Mouse (Mus musculus) kidney, adult 18-20 months (tissue): ENCODE measurements around the gene Phc1.

Experiments
- DNase-seq: peaks from one replicate; pipeline ENCODE4 v3.0.0; 2021

Gene Phc1

GRCm38 (mm10) chr6:122293796-122294195, 46.6 kb downstream of the Phc1 start:
- no peak for DNase-seq

GRCm38 (mm10) chr6:122293121-122293520, 47.2 kb downstream of the Phc1 start:
- DNase-seq, result no peak

- DNase-seq, result no peak
Observed at GRCm38 (mm10) chr6:122292184-122292583, 48.2 kb downstream of the Phc1 start.

- DNase-seq, result no peak
Observed at GRCm38 (mm10) chr6:122291735-122292134, 48.6 kb downstream of the Phc1 start.

DNA sequence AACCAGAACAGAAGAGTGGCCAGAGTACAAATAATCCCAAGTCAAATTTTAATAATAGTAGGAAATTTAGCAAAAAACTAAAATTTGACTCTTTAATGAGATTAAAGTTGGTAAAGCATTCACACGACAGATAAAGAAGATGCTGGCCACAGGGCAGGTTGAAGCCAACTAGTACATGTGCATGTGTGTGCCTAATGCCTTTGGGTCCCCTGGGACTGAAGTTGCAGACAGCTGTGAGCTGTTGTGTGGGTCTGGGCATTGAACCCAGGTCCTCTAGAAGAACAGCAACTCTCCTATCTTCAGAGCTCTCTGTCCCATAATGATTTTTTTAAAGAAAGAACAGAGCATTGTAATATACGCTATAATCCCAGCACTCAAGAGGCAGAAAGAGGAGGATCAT, 49.1 kb downstream of the Phc1 start:
- DNase-seq, result no peak

GRCm38 (mm10) chr6:122290253-122290652, 50.1 kb downstream of the Phc1 start:
- DNase-seq, result no peak

DNA sequence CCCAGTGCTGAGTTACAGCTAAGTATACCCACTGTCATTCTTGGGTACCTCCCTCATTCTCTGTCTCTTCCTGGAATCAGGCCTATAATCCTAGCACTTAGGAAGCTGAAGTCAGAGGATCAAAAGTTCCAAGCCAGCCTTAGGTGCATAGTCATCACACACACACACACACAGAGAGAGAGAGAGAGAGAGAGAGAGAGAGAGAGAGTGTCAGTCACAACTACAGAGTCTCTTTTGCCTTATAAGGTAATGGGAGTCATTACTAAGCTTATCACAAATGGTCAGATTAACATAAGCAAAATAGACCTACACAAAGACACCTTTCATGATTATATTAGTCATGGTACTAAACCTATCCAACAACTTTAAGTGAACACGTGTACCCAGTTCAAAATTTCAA, 51.0 kb downstream of the Phc1 start:
- no peak for DNase-seq

GRCm38 (mm10) chr6:122288263-122288662, 52.1 kb downstream of the Phc1 start:
- DNase-seq, result no peak

DNA sequence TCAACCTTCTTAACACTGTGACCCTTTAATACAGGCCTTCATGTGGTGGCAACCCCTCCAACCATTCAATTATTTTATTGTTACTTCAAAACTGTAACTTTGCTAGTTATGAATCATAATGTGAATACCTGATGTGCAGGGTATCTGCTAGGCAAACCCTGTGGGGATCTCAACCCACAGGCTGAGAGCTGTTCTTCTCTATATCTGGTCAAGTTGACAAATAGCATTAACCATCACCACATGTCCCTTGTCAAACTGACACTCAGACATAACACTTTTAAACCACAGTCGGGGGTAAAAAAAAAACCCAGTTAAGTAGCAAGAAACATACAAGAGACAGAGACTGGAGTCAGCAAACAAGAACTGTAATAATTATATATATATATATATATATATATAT, 55.5 kb downstream of the Phc1 start:
- no peak for DNase-seq

DNA sequence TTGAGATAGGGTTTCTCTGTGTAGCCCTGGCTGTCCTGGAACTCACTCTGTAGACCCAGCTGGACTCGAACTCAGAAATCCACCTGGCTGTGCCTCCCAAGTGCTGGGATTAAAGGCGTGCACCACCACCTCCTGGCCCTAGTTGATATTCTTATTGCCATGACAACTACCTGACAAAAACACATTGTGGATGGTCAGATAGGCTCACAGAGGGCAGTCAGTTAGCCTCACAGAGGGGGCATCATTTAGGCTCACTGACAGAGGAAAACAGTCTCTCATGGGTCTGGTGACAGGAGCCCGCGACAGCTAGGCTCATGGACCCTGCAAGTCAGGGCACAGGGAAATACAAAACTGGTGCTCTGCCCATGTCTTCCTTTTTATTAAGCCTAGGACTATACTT, 56.1 kb downstream of the Phc1 start:
- DNase-seq, result no peak

DNA sequence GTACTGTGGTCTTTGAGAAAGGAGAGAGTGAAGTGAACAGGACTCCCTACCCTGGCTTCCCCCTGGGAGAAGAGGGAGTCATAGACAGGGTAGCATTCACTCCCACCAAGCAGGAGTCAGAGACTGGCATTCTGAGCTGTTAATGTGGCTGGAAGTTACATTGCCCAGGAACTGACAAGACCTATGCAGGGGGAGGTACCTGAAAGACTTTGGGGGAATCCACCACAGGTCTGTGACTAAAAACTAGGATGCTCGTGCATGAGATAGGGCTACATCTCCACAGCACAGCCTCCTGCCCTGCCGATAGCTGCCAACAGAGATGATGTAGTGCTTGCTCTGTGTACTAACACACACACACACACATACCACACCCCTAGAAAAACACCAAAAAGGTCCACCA, 56.9 kb downstream of the Phc1 start:
- no peak for DNase-seq

DNA sequence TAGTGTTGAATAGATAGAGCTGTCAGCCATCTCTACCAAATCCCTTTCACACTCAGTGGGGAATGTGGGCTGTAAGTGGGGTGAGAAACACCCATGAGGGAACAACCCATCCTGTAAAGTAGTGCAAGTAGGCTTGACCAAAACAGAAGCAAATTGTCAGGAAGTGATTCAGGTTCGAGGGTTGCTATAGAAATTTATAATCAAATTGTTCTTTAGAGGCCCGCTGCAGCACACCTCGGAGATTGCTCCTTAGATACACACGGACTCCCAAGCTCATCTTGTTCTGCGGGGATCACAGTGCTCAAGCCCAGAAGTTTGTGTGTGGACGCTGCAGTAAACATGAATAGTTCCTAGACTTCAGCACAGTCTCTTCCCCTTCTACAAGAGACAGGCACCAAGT, 57.6 kb downstream of the Phc1 start, which contains the start of gene Klrg1:
Klrg1 (minus strand) TSS at position 101 of the 400 bp plus-strand sequence.
- DNase-seq, result no peak

GRCm38 (mm10) chr6:122276565-122276964, 63.8 kb downstream of the Phc1 start:
- no peak for DNase-seq

DNA sequence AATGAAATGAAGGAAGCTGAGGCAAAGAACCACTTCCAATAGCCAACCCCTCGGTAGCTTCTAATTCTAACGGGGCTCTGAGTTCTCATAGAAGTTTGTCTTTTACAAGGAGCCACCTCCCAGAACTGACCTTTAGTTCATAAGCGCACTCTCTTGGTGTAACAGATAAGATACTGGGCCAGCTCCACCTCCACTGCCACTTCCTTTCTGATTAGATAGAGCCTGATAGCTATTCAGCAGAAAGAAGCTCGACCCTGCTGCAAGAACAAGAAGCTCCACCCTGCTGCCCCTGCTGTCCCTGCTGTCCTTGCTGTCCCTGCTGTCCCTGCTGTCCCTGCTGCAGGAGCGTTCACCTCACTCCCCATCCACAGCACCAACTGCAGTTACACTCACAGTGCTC, 65.8 kb downstream of the Phc1 start:
- DNase-seq, result no peak

DNA sequence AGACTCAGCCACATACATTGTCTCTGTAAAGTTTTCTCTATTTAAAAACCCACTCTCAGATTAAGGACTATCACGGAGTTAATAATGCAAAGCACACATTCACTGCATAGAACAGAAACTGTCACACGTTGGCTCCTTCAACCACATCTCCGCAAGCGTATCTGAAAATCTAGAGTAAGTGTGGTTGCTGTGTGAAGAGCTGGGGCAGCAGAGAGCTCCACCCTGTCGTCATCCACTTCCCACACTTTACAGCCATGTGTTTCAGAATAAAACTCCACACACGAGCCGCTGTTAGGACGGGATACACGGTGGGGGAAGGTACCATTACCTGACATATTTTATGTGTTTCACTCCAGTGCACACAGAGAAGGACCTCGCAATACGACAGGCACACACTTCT, 70.2 kb downstream of the Phc1 start:
- DNase-seq, result no peak

- no peak for DNase-seq
Observed at GRCm38 (mm10) chr6:122269170-122269569, 71.2 kb downstream of the Phc1 start.

- DNase-seq, result peak; percentile 65
Observed at GRCm38 (mm10) chr6:122268561-122268960, 71.8 kb downstream of the Phc1 start.
